Mouse (Mus musculus) liver, embryonic 11.5 days (tissue): ENCODE measurements around the gene Mgarp. TPM values are rescaled to one million over a fixed set of nuclear protein-coding genes. Genes with fewer than 3 reads are reported as not detected.

ENCODE experiments used
- ATAC-seq: fragments of 200-750 bp; cut with Nextera tagmentation; replicated peaks from 2 replicates; pipeline ENCODE4 v1.8.0; 2017; ENCODE audit warnings: moderate number of reproducible peaks, mild to moderate bottlenecking, moderate TSS enrichment, moderate library complexity; ENCODE audit not compliant: low FRiP score
- DNase-seq: peaks from one replicate; pipeline ENCODE4 v3.0.0-alpha.2; 2017; ENCODE audit warnings: low spot score
- H3K27ac ChIP-seq: fragments of 300-500 bp; sonication (generic); 2 replicates; pipeline ENCODE4 v1.5.1; 2014; ENCODE audit warnings: mild to moderate bottlenecking, low read depth, low read length, control low read depth
- H3K27me3 ChIP-seq: fragments of 300-500 bp; sonication (generic); replicated peaks from 2 replicates; pipeline ENCODE4 v1.6.1; 2014; ENCODE audit warnings: low read length, mixed read lengths; ENCODE audit not compliant: control insufficient read depth, insufficient read depth
- H3K36me3 ChIP-seq: fragments of 300-500 bp; sonication (generic); 2 replicates; pipeline ENCODE4 v1.6.1; 2014; ENCODE audit warnings: mild to moderate bottlenecking, low read length, moderate library complexity, mixed read lengths; ENCODE audit not compliant: control insufficient read depth, insufficient read depth
- H3K4me1 ChIP-seq: fragments of 300-500 bp; sonication (generic); replicated peaks from 2 replicates; pipeline ENCODE4 v1.6.1; 2014; ENCODE audit warnings: low read length, mixed read lengths; ENCODE audit not compliant: control insufficient read depth, insufficient read depth
- H3K4me2 ChIP-seq: fragments of 300-500 bp; sonication (generic); 2 replicates; pipeline ENCODE4 v1.6.1; 2014; ENCODE audit warnings: mild to moderate bottlenecking, control low read depth, moderate library complexity
- H3K4me3 ChIP-seq: fragments of 300-500 bp; sonication (generic); 2 replicates; pipeline ENCODE4 v1.5.1; 2014; ENCODE audit warnings: low read depth, low read length, control low read depth
- H3K9ac ChIP-seq: fragments of 300-500 bp; sonication (generic); 2 replicates; pipeline ENCODE4 v1.6.1; 2014; ENCODE audit warnings: low read depth, low read length, control low read depth
- H3K9me3 ChIP-seq: fragments of 300-500 bp; sonication (generic); 2 replicates; pipeline ENCODE4 v1.6.1; 2016; ENCODE audit warnings: low read length, inconsistent platforms, mixed read lengths; ENCODE audit not compliant: control insufficient read depth
- WGBS: fragments of 180-500 bp; shearing (Covaris S2); extraction: QIAGEN DNeasy Blood & Tissue Kit; methylation state at CpG from one replicate; pipeline ENCODE4 v1.1.7; 2014; 5-methylcytosine and 5-hydroxymethylcytosine counted together
- polyA plus RNA-seq: library from polyadenylated mRNA; unstranded; fragments of >200 nt; fragmentation: Nextera tagmentation; extraction: Ambion mirVana; gene quantifications from 2 replicates; pipeline ENCODE4 v1.2.1, GENCODE M21; 2014

The Mgarp gene
- polyA plus RNA-seq, 1 experiment from 2014 or later: 5.2 TPM

- no peaks in the 10 kb centered on the region for H3K36me3 ChIP-seq
- peaks cover 13% of the 10 kb centered on the region for H3K4me1 ChIP-seq
- no peak for DNase-seq
- H3K4me2 ChIP-seq: no peak overlapping the region
- no peaks in the 10 kb centered on the region for H3K9me3 ChIP-seq
- no peaks in the 10 kb centered on the region for H3K27me3 ChIP-seq
- WGBS: 72% methylated on average over 5 of the region's 5 CpGs
- no peak overlapping the region for H3K4me3 ChIP-seq
- no peak overlapping the region for H3K27ac ChIP-seq
- no peak overlapping the region for H3K9ac ChIP-seq
- no peak for ATAC-seq
Observed at GRCm38 (mm10) chr3:51379786-51380659, 16.5 kb downstream of the Mgarp start.

GRCm38 (mm10) chr3:51378665-51378946 is 17.9 kb downstream of the Mgarp start:
- Histone ChIP-seq H3K9me3 (no peaks in the 10 kb centered on the region), H3K27me3 (no peaks in the 10 kb centered on the region), H3K4me3 (peak overlapping the region; percentile 40), H3K9ac (peak overlapping the region; percentile 46), H3K27ac (peak overlapping the region; percentile 2; the same call in 1 of the 2 replicates), H3K36me3 (no peaks in the 10 kb centered on the region), H3K4me2 (peak overlapping the region; percentile 69), H3K4me1 (peaks cover 13% of the 10 kb centered on the region)
- no peak for ATAC-seq
- 86% methylated on average over 3 of the region's 3 CpGs for WGBS
- DNase-seq: no peak

- ATAC-seq (no peak; the same call in 1 of the 2 replicates), DNase-seq (no peak)
- peak overlapping the region; percentile 40 for H3K4me3 ChIP-seq
- no peaks in the 10 kb centered on the region for H3K27me3 ChIP-seq
- H3K9me3 ChIP-seq: no peaks in the 10 kb centered on the region
- peak overlapping the region; percentile 2; the same call in 1 of the 2 replicates for H3K27ac ChIP-seq
- peak overlapping the region; percentile 46 for H3K9ac ChIP-seq
- 33% methylated on average over 31 of the region's 31 CpGs for WGBS
- peaks cover 13% of the 10 kb centered on the region for H3K4me1 ChIP-seq
- peak overlapping the region; percentile 69 for H3K4me2 ChIP-seq
- H3K36me3 ChIP-seq: no peaks in the 10 kb centered on the region
Observed at GRCm38 (mm10) chr3:51377878-51378664, 18.5 kb downstream of the Mgarp start.

GRCm38 (mm10) chr3:51375307-51376265 is 21.0 kb downstream of the Mgarp start:
- Histone ChIP-seq H3K4me1 (peaks cover 13% of the 10 kb centered on the region), H3K36me3 (no peaks in the 10 kb centered on the region), H3K9ac (no peak overlapping the region), H3K27me3 (no peaks in the 10 kb centered on the region), H3K4me3 (no peak overlapping the region), H3K27ac (peak overlapping the region; percentile 52), H3K4me2 (no peak overlapping the region), H3K9me3 (no peaks in the 10 kb centered on the region)
- ATAC-seq: peak; percentile 77
- DNase-seq: peak; percentile 54
- WGBS: 54% methylated on average over 19 of the region's 19 CpGs

GRCm38 (mm10) chr3:51373544-51373943 is 23.0 kb downstream of the Mgarp start:
- Histone ChIP-seq H3K4me2 (no peak overlapping the region), H3K4me3 (no peak overlapping the region), H3K9me3 (no peaks in the 10 kb centered on the region), H3K4me1 (peaks cover 13% of the 10 kb centered on the region), H3K9ac (no peak overlapping the region), H3K36me3 (no peaks in the 10 kb centered on the region), H3K27me3 (no peaks in the 10 kb centered on the region), H3K27ac (no peak overlapping the region)
- ATAC-seq: no peak
- 73% methylated on average over 5 of the region's 5 CpGs for WGBS
- no peak for DNase-seq

- Histone ChIP-seq H3K27ac (no peak overlapping the region), H3K4me1 (peaks cover 11% of the 10 kb centered on the region), H3K9ac (no peak overlapping the region), H3K27me3 (no peaks in the 10 kb centered on the region), H3K4me2 (peak overlapping the region; percentile 7; the same call in 1 of the 2 replicates), H3K9me3 (no peaks in the 10 kb centered on the region), H3K4me3 (no peak overlapping the region), H3K36me3 (no peaks in the 10 kb centered on the region)
- no peak for ATAC-seq
- WGBS: 54% methylated on average over 5 of the region's 5 CpGs
- DNase-seq: no peak
Observed at GRCm38 (mm10) chr3:51372883-51373282, 23.7 kb downstream of the Mgarp start.

GRCm38 (mm10) chr3:51371826-51372225 is 24.7 kb downstream of the Mgarp start:
- WGBS: 72% methylated on average over 2 of the region's 2 CpGs
- no peak for DNase-seq
- no peaks in the 10 kb centered on the region for H3K9me3 ChIP-seq
- ATAC-seq: no peak
- peaks cover 18% of the 10 kb centered on the region for H3K4me1 ChIP-seq
- H3K4me2 ChIP-seq: no peak overlapping the region
- no peak overlapping the region for H3K4me3 ChIP-seq
- H3K9ac ChIP-seq: no peak overlapping the region
- no peaks in the 10 kb centered on the region for H3K27me3 ChIP-seq
- H3K27ac ChIP-seq: no peak overlapping the region
- H3K36me3 ChIP-seq: no peaks in the 10 kb centered on the region

GRCm38 (mm10) chr3:51368011-51368410 is 28.5 kb downstream of the Mgarp start:
- Histone ChIP-seq H3K4me1 (peaks cover 21% of the 10 kb centered on the region), H3K27ac (no peak overlapping the region), H3K27me3 (peaks cover 3% of the 10 kb centered on the region; the same call in 1 of the 2 replicates), H3K4me3 (no peak overlapping the region), H3K9me3 (no peaks in the 10 kb centered on the region), H3K4me2 (no peak overlapping the region), H3K9ac (no peak overlapping the region), H3K36me3 (no peaks in the 10 kb centered on the region)
- DNase-seq (no peak), ATAC-seq (no peak)
- 78% methylated on average over 4 of the region's 4 CpGs for WGBS
